Mouse (Mus musculus) liver, embryonic 14.5 days (tissue): ENCODE results near the gene Naxd. TPM values are rescaled to one million over a fixed set of nuclear protein-coding genes. Genes with fewer than 3 reads are reported as not detected.
A peak's percentile ranks its signal among the peaks of the same experiment; 100 is the strongest.
"Not testable (repeated sequence)": the region's sequence is repeated elsewhere in the genome, so short reads cannot be mapped to it uniquely, and the experiment has no call there.

Source experiments
- ATAC-seq: fragments of 200-750 bp; cut with Nextera tagmentation; 2 replicates; pipeline ENCODE4 v1.8.0; 2017; ENCODE audit warnings: moderate number of reproducible peaks, mild to moderate bottlenecking, moderate library complexity; ENCODE audit not compliant: insufficient read depth
- DNase-seq, 3 experiments: peaks; one replicate each; pipeline ENCODE4 v3.0.0-alpha.2; 2012 to 2013; ENCODE audit warnings: low read depth in 3 of 3, low spot score in 3 of 3
- H3K27ac ChIP-seq: fragments of 300-500 bp; sonication (generic); 2 replicates; pipeline ENCODE4 v1.5.1; 2014; ENCODE audit warnings: moderate library complexity, mild to moderate bottlenecking, control low read depth, inconsistent platforms
- H3K27me3 ChIP-seq: fragments of 300-500 bp; sonication (generic); 2 replicates; pipeline ENCODE4 v1.6.1; 2014; ENCODE audit warnings: mild to moderate bottlenecking, low read length, moderate library complexity; ENCODE audit not compliant: control insufficient read depth, insufficient read depth
- H3K36me3 ChIP-seq: fragments of 300-500 bp; sonication (generic); replicated peaks from 2 replicates; pipeline ENCODE4 v1.6.1; 2014; ENCODE audit warnings: low read depth; ENCODE audit not compliant: control insufficient read depth, insufficient read depth
- H3K4me1 ChIP-seq, 2 experiments: fragments of 200-500 bp in 1 of 2; fragments of 300-500 bp in 1 of 2; sonication (generic) in 1 of 2; replicated peaks; 2 replicates each; pipeline ENCODE4 v1.6.1; 2012 to 2014; ENCODE audit warnings: antibody characterized with exemption in 1 of 2, inconsistent platforms in 1 of 2, low read length in 1 of 2; ENCODE audit not compliant: control insufficient read depth in 2 of 2, insufficient read depth in 2 of 2
- H3K4me2 ChIP-seq: fragments of 300-500 bp; sonication (generic); 2 replicates; pipeline ENCODE4 v1.6.1; 2014; ENCODE audit warnings: low read depth, mild to moderate bottlenecking, control low read depth, moderate library complexity
- H3K4me3 ChIP-seq, 2 experiments: fragments of 200-500 bp in 1 of 2; fragments of 300-500 bp in 1 of 2; sonication (generic) in 1 of 2; 2 replicates each; pipeline ENCODE4 v1.5.1; 2012 to 2014; ENCODE audit warnings: low read depth in 2 of 2, low read length in 2 of 2, mild to moderate bottlenecking in 2 of 2, control low read depth in 1 of 2, inconsistent platforms in 1 of 2, moderate library complexity in 1 of 2; ENCODE audit not compliant: insufficient read depth in 1 of 2
- H3K9ac ChIP-seq: fragments of 300-500 bp; sonication (generic); replicated peaks from 2 replicates; pipeline ENCODE4 v1.6.1; 2014; ENCODE audit warnings: mild to moderate bottlenecking, control low read depth, moderate library complexity
- H3K9me3 ChIP-seq: fragments of 300-500 bp; sonication (generic); 2 replicates; pipeline ENCODE4 v1.6.1; 2016; ENCODE audit warnings: low read length, mixed read lengths; ENCODE audit not compliant: control insufficient read depth
- CTCF ChIP-seq: IDR thresholded peaks from 2 replicates; pipeline ENCODE4 v1.5.1; 2016; ENCODE audit warnings: antibody characterized with exemption, low read depth, control low read depth
- EP300 ChIP-seq: IDR thresholded peaks from 2 replicates; pipeline ENCODE4 v1.6.1; 2016; ENCODE audit warnings: antibody characterized with exemption, low read depth
- WGBS: fragments of 180-500 bp; shearing (Covaris S2); extraction: QIAGEN DNeasy Blood & Tissue Kit; methylation state at CpG from one replicate; pipeline ENCODE4 v1.1.7; 2014; ENCODE audit not compliant: insufficient replicate concordance; 5-methylcytosine and 5-hydroxymethylcytosine counted together
- polyA plus RNA-seq, 2 experiments: library from polyadenylated mRNA; depleted of rRNA in 1 of 2; stranded (reverse) in 1 of 2; unstranded in 1 of 2; fragments of >200 nt; fragmentation: Nextera tagmentation in 1 of 2; extraction: Ambion mirVana in 1 of 2; gene quantifications; 2 replicates each; pipeline versions ENCODE4 v1.2.1 to v1.2.3; 2012 to 2014

The Naxd gene
- polyA plus RNA-seq, 2 experiments: 29.8 to 31.9 TPM

- ATAC-seq (peak; percentile 47; the same call in 1 of the 2 replicates), DNase-seq (no peak)
- no peaks in the 10 kb centered on the region for H3K9me3 ChIP-seq
- H3K4me2 ChIP-seq: no peak overlapping the region
- H3K27ac ChIP-seq: no peak overlapping the region
- H3K4me1 ChIP-seq: peaks cover 0 to 25% of the 10 kb centered on the region in 2 experiments; a peak in 2 of 4 replicates
- no peaks in the 10 kb centered on the region for H3K36me3 ChIP-seq
- H3K9ac ChIP-seq: no peak overlapping the region
- TF ChIP-seq CTCF (no peak), EP300 (no peak)
- 29% methylated on average over 12 of the region's 12 CpGs for WGBS
- no peak overlapping the region for H3K4me3 ChIP-seq
- no peaks in the 10 kb centered on the region for H3K27me3 ChIP-seq
These were observed 33.2 kb upstream of the Naxd start for GRCm38 (mm10) chr8:11463889-11464706.

- TF ChIP-seq CTCF (no peak), EP300 (no peak)
- 49% methylated on average over 3 of the region's 3 CpGs for WGBS
- DNase-seq (no peak), ATAC-seq (no peak)
- H3K9me3 ChIP-seq: no peaks in the 10 kb centered on the region
- no peaks in the 10 kb centered on the region for H3K27me3 ChIP-seq
- no peaks in the 10 kb centered on the region for H3K36me3 ChIP-seq
- no peak overlapping the region for H3K4me3 ChIP-seq
- H3K27ac ChIP-seq: no peak overlapping the region
- H3K4me1 ChIP-seq: peaks cover 0 to 22% of the 10 kb centered on the region in 2 experiments; a peak in 2 of 4 replicates
- no peak overlapping the region for H3K9ac ChIP-seq
- H3K4me2 ChIP-seq: no peak overlapping the region
These were observed 32.7 kb upstream of the Naxd start for GRCm38 (mm10) chr8:11464707-11464964.

GRCm38 (mm10) chr8:11465619-11466018 is 31.7 kb upstream of the Naxd start:
- H3K9me3 ChIP-seq: no peaks in the 10 kb centered on the region
- no peaks in the 10 kb centered on the region for H3K36me3 ChIP-seq
- 73% methylated on average over 4 of the region's 4 CpGs for WGBS
- H3K4me1 ChIP-seq: peaks cover 0 to 22% of the 10 kb centered on the region in 2 experiments; a peak in 2 of 4 replicates
- DNase-seq: no peak
- no peak overlapping the region for H3K27ac ChIP-seq
- H3K9ac ChIP-seq: no peak overlapping the region
- H3K4me3 ChIP-seq: no peak overlapping the region
- no peaks in the 10 kb centered on the region for H3K27me3 ChIP-seq
- no peak overlapping the region for H3K4me2 ChIP-seq
- ATAC-seq: no peak
- TF ChIP-seq EP300 (no peak), CTCF (no peak)

- not testable (repeated sequence) for H3K9ac ChIP-seq, H3K4me2 ChIP-seq, ATAC-seq, H3K9me3 ChIP-seq, H3K27ac ChIP-seq, H3K4me3 ChIP-seq, H3K27me3 ChIP-seq, H3K36me3 ChIP-seq, DNase-seq
- H3K4me1 ChIP-seq: peaks cover 0 to 22% of the 10 kb centered on the region in 2 experiments; a peak in 2 of 4 replicates
- WGBS: 74% methylated on average over 5 of the region's 5 CpGs
These were observed 30.8 kb upstream of the Naxd start for GRCm38 (mm10) chr8:11466528-11466927.

DNA sequence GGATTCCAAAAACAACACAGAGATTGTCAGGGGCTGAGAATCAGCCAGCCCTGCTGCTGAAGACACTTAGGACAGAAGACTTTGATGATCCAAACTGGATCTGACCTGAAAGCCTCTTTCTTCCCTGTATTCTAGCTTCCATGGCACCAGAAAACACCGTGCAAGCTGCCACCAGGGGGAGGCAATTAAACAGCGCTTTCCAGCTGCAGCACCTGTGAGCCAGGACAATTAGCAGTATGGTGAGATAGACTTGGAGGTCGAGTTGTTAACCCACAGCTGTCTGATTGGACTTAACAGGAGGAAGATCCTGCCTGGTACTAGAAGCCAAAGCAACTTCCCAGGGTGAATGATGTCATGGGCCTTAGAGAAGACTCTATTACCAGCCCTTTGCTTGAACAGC is 28.2 kb upstream of the Naxd start:
- H3K36me3 ChIP-seq: no peaks in the 10 kb centered on the region
- H3K27me3 ChIP-seq: no peaks in the 10 kb centered on the region; the same call in none of the 2 replicates
- H3K9me3 ChIP-seq: no peaks in the 10 kb centered on the region
- H3K27ac ChIP-seq: no peak overlapping the region
- H3K4me2 ChIP-seq: no peak overlapping the region
- H3K9ac ChIP-seq: no peak overlapping the region
- TF ChIP-seq CTCF (peak; percentile 65), EP300 (no peak)
- WGBS: 8% methylated on average over 3 of the region's 3 CpGs
- H3K4me1 ChIP-seq: peaks cover 0 to 25% of the 10 kb centered on the region in 2 experiments; a peak in 2 of 4 replicates
- no peak for ATAC-seq
- H3K4me3 ChIP-seq: no peak overlapping the region
- no peak for DNase-seq
